Mouse (Mus musculus) C2C12 (cell line): Measurements from ENCODE around the gene Tstd2.

Experiments used
- CTCF ChIP-seq: IDR thresholded peaks from one replicate; pipeline ENCODE4 v1.5.1; 2011; ENCODE audit not compliant: control insufficient read depth, insufficient read depth, insufficient read length
- MAX ChIP-seq: IDR thresholded peaks from one replicate; pipeline ENCODE4 v1.6.1; 2011; ENCODE audit warnings: mild to moderate bottlenecking, control low read depth
- MYOD1 ChIP-seq: IDR thresholded peaks from one replicate; pipeline ENCODE4 v1.6.1; 2011; ENCODE audit warnings: low read depth; ENCODE audit not compliant: control insufficient read depth, insufficient read length
- USF1 ChIP-seq: IDR thresholded peaks from one replicate; pipeline ENCODE4 v1.6.1; 2011; ENCODE audit warnings: low read depth, mild to moderate bottlenecking, control low read depth, moderate library complexity

DNA sequence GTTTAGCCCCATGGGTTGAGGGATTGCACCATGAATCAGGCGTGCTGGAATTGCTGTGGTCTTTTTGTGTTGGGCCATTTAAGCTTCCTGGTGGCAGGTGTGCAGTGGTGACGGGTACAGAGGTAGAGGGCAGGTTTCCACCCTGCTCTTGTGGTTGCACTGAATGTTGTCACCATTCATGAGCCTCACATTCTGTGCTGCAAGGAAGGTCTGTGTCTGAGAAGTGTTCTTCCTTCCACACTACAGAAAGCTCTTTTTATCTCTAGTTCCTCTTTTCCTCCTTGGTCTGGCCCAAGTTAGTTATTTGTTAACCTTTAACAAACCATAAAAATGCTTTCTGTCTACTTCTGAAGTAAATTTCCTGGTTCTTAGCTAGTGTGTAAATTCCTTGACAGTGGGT is 25.5 kb upstream of the Tstd2 start:
- TF ChIP-seq CTCF (no peak), USF1 (no peak), MAX (no peak), MYOD1 (no peak)
